ENCODE assay signal across 17 mouse cellular contexts in genomic region chr2:65990108-65990507, GRCm38 (mm10).
DNase-seq lines count a peak whose midpoint lies in the region; ATAC-seq and TF ChIP-seq lines count a peak whose summit lies in the region.
"Had no signal": no experiment of that assay in that cellular context is flagged by ENCODE, and none has a peak within 500 bp of the region (broad histone marks: within the 10 kb centered on the region; RNA-seq: fewer than 3 reads in every experiment).

No protein-coding gene starts in this region.

- no peak overlapping the region for H3K9ac ChIP-seq in intestine, postnatal 0 days (ENCODE audit: low read depth, low read length)
- no peak overlapping the region for H3K9ac ChIP-seq in intestine, embryonic 16.5 days (ENCODE audit: low read depth, low read length)
- H3K9ac ChIP-seq in midbrain, postnatal 0 days (replicated peaks; ENCODE audit: low read length, poor library complexity, severe bottlenecking): no peak overlapping the region
- H3K9ac ChIP-seq in midbrain, embryonic 11.5 days (ENCODE audit: low read length): no peak overlapping the region
- H3K9ac ChIP-seq: embryonic facial prominence, embryonic 13.5 days; liver, embryonic 15.5 days had no signal

- H3K27ac ChIP-seq in intestine, postnatal 0 days (ENCODE audit: low read depth, low read length): no peak overlapping the region
- H3K27ac ChIP-seq in intestine, embryonic 16.5 days (ENCODE audit: low read length): no peak overlapping the region
- H3K27ac ChIP-seq in midbrain, postnatal 0 days (ENCODE audit: low read depth, low read length): no peak overlapping the region
- H3K27ac ChIP-seq in midbrain, embryonic 11.5 days (ENCODE audit: low read depth, low read length): no peak overlapping the region
- H3K27ac ChIP-seq: embryonic facial prominence, embryonic 13.5 days; forebrain, embryonic 10.5 days; liver, embryonic 15.5 days had no signal

- no peak for DNase-seq in midbrain, postnatal 0 days (ENCODE audit: low spot score)
- no peak for DNase-seq in midbrain, embryonic 11.5 days (ENCODE audit: low spot score, missing footprints)
- peak; percentile 16 for DNase-seq in WW6 (ENCODE audit: low read depth, low spot score)
- no peak for DNase-seq in right cerebral cortex, adult 2 months (ENCODE audit: low spot score in 2 of 2)
- DNase-seq: adrenal gland, postnatal 25 days; cerebellum, postnatal 14 days; gastrocnemius, postnatal 14 days; kidney, adult 18-20 months; right cerebral cortex, postnatal 14 days had no signal

- H3K27me3 ChIP-seq in intestine, postnatal 0 days (replicated peaks; ENCODE audit: control insufficient read depth, insufficient read depth, low read length): no peaks in the 10 kb centered on the region
- H3K27me3 ChIP-seq in intestine, embryonic 16.5 days (replicated peaks; ENCODE audit: control insufficient read depth, insufficient read depth, low read length): no peaks in the 10 kb centered on the region
- H3K27me3 ChIP-seq in midbrain, postnatal 0 days (ENCODE audit: insufficient read depth, low read length): no peaks in the 10 kb centered on the region
- H3K27me3 ChIP-seq in midbrain, embryonic 11.5 days (ENCODE audit: control insufficient read depth, insufficient read depth, low read length): no peaks in the 10 kb centered on the region
- H3K27me3 ChIP-seq: embryonic facial prominence, embryonic 13.5 days; liver, embryonic 15.5 days; megakaryocyte, embryonic 14.5 days had no signal

- no peaks in the 10 kb centered on the region for H3K9me3 ChIP-seq in intestine, postnatal 0 days (ENCODE audit: control insufficient read depth)
- H3K9me3 ChIP-seq in intestine, embryonic 16.5 days (ENCODE audit: control insufficient read depth, low read length): no peaks in the 10 kb centered on the region
- H3K9me3 ChIP-seq in midbrain, postnatal 0 days (ENCODE audit: low read length): no peaks in the 10 kb centered on the region
- H3K9me3 ChIP-seq in midbrain, embryonic 11.5 days (ENCODE audit: control insufficient read depth, low read length): no peaks in the 10 kb centered on the region
- H3K9me3 ChIP-seq: embryonic facial prominence, embryonic 13.5 days; forebrain, embryonic 10.5 days; liver, embryonic 15.5 days had no signal

- no peaks in the 10 kb centered on the region for H3K36me3 ChIP-seq in intestine, postnatal 0 days (ENCODE audit: control insufficient read depth, insufficient read depth)
- no peaks in the 10 kb centered on the region for H3K36me3 ChIP-seq in intestine, embryonic 16.5 days (ENCODE audit: control insufficient read depth, insufficient read depth, low read length)
- no peaks in the 10 kb centered on the region for H3K36me3 ChIP-seq in midbrain, postnatal 0 days (ENCODE audit: insufficient read depth, low read length)
- H3K36me3 ChIP-seq in midbrain, embryonic 11.5 days (ENCODE audit: control insufficient read depth, insufficient read depth, low read length): no peaks in the 10 kb centered on the region
- H3K36me3 ChIP-seq: embryonic facial prominence, embryonic 13.5 days; forebrain, embryonic 10.5 days; liver, embryonic 15.5 days had no signal

- no peaks in the 10 kb centered on the region for H3K4me1 ChIP-seq in intestine, postnatal 0 days (replicated peaks; ENCODE audit: control insufficient read depth, insufficient read depth, low read length)
- no peaks in the 10 kb centered on the region for H3K4me1 ChIP-seq in intestine, embryonic 16.5 days (ENCODE audit: control insufficient read depth, insufficient read depth, low read length)
- H3K4me1 ChIP-seq in midbrain, postnatal 0 days (ENCODE audit: insufficient read depth, low read length): peaks cover 10% of the 10 kb centered on the region; the same call in 1 of the 2 replicates
- peaks cover 20% of the 10 kb centered on the region for H3K4me1 ChIP-seq in midbrain, embryonic 11.5 days (ENCODE audit: control insufficient read depth, insufficient read depth, low read length)
- H3K4me1 ChIP-seq: liver, embryonic 15.5 days; megakaryocyte, embryonic 14.5 days had no signal

- H3K4me2 ChIP-seq in intestine, postnatal 0 days (replicated peaks; ENCODE audit: low read depth): no peak overlapping the region
- no peak overlapping the region for H3K4me2 ChIP-seq in intestine, embryonic 16.5 days (ENCODE audit: low read depth, low read length)
- H3K4me2 ChIP-seq in midbrain, postnatal 0 days (ENCODE audit: low read depth, low read length, poor library complexity, severe bottlenecking): no peak overlapping the region
- H3K4me2 ChIP-seq in midbrain, embryonic 11.5 days: no peak overlapping the region
- H3K4me2 ChIP-seq: embryonic facial prominence, embryonic 13.5 days; heart, embryonic 11.5 days; liver, embryonic 15.5 days had no signal

- peak; percentile 36; the same call in 1 of the 2 replicates for TF ChIP-seq CTCF in intestine, postnatal 0 days (IDR thresholded peaks at IDR 0.05; ENCODE audit: low read depth)
- TF ChIP-seq CTCF in midbrain, postnatal 0 days (IDR thresholded peaks at IDR 0.05): peak; percentile 39; the same call in 1 of the 2 replicates

- no peak overlapping the region for H3K4me3 ChIP-seq in intestine, postnatal 0 days (ENCODE audit: low read depth, low read length)
- no peak overlapping the region for H3K4me3 ChIP-seq in intestine, embryonic 16.5 days (ENCODE audit: low read length)
- H3K4me3 ChIP-seq in midbrain, postnatal 0 days (ENCODE audit: low read depth, low read length): no peak overlapping the region
- no peak overlapping the region for H3K4me3 ChIP-seq in midbrain, embryonic 11.5 days (ENCODE audit: low read depth, low read length)
- H3K4me3 ChIP-seq: embryonic facial prominence, embryonic 13.5 days; forebrain, embryonic 10.5 days; liver, embryonic 15.5 days; megakaryocyte, embryonic 14.5 days had no signal

- no peak for ATAC-seq in intestine, postnatal 0 days
- ATAC-seq in intestine, embryonic 16.5 days: no peak
- no peak for ATAC-seq in midbrain, postnatal 0 days (ENCODE audit: low FRiP score)
- no peak for ATAC-seq in midbrain, embryonic 11.5 days (ENCODE audit: low FRiP score)
- no peak for ATAC-seq in frontal cortex, adult (ENCODE audit: low TSS enrichment)
